ENCODE assay signal across 22 mouse cellular contexts in the genomic region with DNA sequence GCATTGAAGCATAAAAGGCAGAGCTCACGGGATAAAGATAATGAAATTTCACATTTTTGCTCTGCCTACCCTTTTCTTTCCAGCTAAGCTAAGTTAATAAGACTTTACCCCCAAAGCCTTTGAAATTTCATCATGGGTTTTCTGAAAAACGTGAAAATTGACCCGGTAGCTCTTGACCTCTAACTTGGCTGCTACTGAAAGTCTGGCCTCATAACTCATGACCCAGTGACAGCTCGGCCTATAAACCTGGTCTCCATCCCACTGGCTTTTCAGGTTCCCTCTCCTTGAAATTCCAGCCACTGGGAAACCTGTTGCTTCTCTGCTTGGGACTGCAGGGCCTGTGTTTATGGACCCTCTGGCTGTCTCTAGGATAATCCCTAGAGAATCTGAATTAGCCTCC.
"Had no signal": no experiment of that assay in that cellular context is flagged by ENCODE, and none has a peak within 500 bp of the region (broad histone marks: within the 10 kb centered on the region; RNA-seq: fewer than 3 reads in every experiment).

No protein-coding gene starts in this region.

- DNase-seq: kidney, adult 18-20 months; kidney, postnatal 36 days; layer of hippocampus, postnatal 36 days; liver, postnatal 0 days; lung, embryonic 14.5 days; retina, postnatal 1 day; right cerebral cortex, postnatal 25 days; spleen, adult 18-20 months; thymus, postnatal 36 days had no signal

- H3K4me3 ChIP-seq: left cerebral cortex, adult 2 months; limb, embryonic 13.5 days; midbrain, embryonic 10.5 days; midbrain, embryonic 13.5 days; neural tube, embryonic 12.5 days; stomach, embryonic 15.5 days had no signal

- H3K9me3 ChIP-seq: limb, embryonic 13.5 days; midbrain, embryonic 10.5 days; midbrain, embryonic 13.5 days; neural tube, embryonic 12.5 days; stomach, embryonic 15.5 days had no signal

- ATAC-seq: intestine, embryonic 16.5 days; liver, postnatal 0 days; lung, postnatal 0 days; midbrain, embryonic 13.5 days; midbrain, embryonic 16.5 days had no signal

- H3K4me1 ChIP-seq: limb, embryonic 13.5 days; midbrain, embryonic 13.5 days; neural tube, embryonic 12.5 days; stomach, embryonic 15.5 days had no signal

- H3K36me3 ChIP-seq: limb, embryonic 13.5 days; midbrain, embryonic 10.5 days; midbrain, embryonic 13.5 days; neural tube, embryonic 12.5 days; stomach, embryonic 15.5 days had no signal

- H3K27ac ChIP-seq: kidney, postnatal 0 days; left cerebral cortex, adult 2 months; limb, embryonic 13.5 days; liver, embryonic 14.5 days; macrophage; midbrain, embryonic 10.5 days; midbrain, embryonic 13.5 days; neural tube, embryonic 12.5 days; stomach, embryonic 15.5 days had no signal

- H3K27me3 ChIP-seq: limb, embryonic 13.5 days; midbrain, embryonic 13.5 days; neural tube, embryonic 12.5 days; stomach, embryonic 15.5 days had no signal

- H3K9ac ChIP-seq: limb, embryonic 13.5 days; liver, embryonic 14.5 days; liver, postnatal 0 days; lung, embryonic 14.5 days; midbrain, embryonic 13.5 days; neural tube, embryonic 12.5 days; stomach, embryonic 15.5 days had no signal

- H3K4me2 ChIP-seq: limb, embryonic 13.5 days; liver, embryonic 11.5 days; lung, embryonic 14.5 days; midbrain, embryonic 13.5 days; neural tube, embryonic 12.5 days; stomach, embryonic 15.5 days had no signal
